Mouse (Mus musculus): Measurements from ENCODE around the gene Serpine1. TPM values are rescaled to one million over a fixed set of nuclear protein-coding genes. Genes with fewer than 3 reads are reported as not detected.
A peak's percentile ranks its signal among the peaks of the same experiment; 100 is the strongest.

The Serpine1 gene
- polyA plus RNA-seq, 1 experiment from 2014 or later = 0.07 TPM

DNA sequence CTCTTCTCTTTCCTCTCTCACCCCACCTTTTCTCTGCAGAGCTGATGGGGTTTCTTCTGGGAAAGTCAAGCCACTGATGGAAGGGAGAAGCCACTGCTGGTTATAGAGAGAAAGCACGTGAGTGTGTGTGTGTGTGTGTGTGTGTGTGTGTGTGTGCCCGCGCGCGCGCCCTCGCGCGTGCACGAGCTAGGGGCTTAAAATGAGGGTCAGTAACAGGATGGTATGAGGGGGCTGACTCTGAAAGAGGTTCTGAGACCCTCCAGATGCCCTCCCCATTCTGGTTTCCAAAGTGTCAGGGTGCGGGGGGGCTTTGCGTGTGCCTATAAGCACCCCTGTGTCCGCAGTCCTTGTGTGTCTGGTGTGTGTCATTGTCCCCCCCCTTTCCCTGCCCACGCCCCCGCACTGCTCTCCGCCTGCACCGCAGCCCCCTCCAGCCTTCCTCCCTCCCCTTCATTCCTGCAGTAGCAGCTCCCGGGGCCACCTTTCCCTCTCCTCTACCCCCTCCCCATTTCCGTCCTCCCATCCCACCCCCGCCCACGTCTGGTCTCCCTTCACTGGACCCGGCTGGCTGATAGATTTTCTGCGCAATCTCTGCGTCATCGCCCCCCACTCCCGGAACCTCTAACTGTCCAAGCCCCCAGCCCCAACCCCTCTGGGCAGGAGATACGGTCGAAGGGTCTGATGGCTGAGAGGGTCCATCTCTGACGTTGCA, 43.4 kb downstream of the Serpine1 start:
- WGBS = 7% methylated on average over 29 of the region's 29 CpGs
- peak overlapping the region; percentile 62 for H3K4me3 ChIP-seq
- H3K9me3 ChIP-seq (replicated peaks) = no peaks in the 10 kb centered on the region
- peaks cover 100% of the 10 kb centered on the region for H3K27me3 ChIP-seq (ENCODE audit: low read depth, poor library complexity, severe bottlenecking)
- H3K27ac ChIP-seq (replicated peaks) = no peak overlapping the region
- DNase-seq (ENCODE audit: low spot score) = no peak
- H3K36me3 ChIP-seq = no peaks in the 10 kb centered on the region
- H3K4me1 ChIP-seq = peaks cover 55% of the 10 kb centered on the region

DNA sequence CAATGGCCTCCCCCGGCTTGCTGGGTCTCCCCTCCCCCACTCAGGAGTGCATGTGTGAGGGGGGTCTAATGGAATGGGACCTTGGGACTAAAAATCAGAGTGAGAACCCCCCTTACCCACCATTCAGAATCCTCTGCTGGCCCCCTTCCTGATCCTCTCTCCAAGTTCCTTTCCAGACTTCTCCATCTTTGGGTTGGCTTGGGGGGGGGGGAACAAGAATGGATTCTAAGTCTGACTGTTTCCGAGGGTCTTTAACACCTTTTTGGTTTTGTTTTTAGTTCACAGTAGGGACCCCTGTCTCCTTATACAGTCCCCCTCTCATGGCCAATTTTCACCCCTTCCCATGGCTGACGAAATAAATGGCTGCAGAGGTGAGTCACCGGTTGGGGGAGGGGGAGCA, 46.0 kb downstream of the Serpine1 start, which contains the start of gene Vgf:
Vgf (plus strand) TSS at position 301 of the 400 bp plus-strand sequence.
- peaks cover 74% of the 10 kb centered on the region for H3K27me3 ChIP-seq (ENCODE audit: low read depth, poor library complexity, severe bottlenecking)
- no peak for DNase-seq (ENCODE audit: low spot score)

DNA sequence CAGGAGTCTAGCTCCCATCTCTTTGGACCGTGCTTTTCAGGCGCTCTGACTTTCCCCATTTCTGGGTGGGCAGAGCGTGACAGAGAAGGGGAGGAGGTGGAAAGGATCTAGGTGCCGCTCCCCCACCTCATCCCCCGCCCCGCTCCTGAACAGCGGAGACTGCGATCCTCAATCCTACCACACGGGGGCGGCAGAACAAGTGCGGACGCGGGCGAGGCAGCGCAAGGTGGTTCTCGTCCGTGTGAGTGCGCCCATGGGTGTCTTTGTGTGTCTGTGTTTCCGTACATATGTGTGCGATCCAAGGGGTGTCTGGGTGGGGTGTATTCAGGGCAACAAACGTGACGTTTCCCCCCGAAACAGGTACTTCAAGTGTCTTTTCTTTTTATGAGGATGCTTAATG, 46.9 kb downstream of the Serpine1 start:
- WGBS = 0% methylated on average over 23 of the region's 23 CpGs
- H3K27me3 ChIP-seq (ENCODE audit: low read depth, poor library complexity, severe bottlenecking) = peaks cover 64% of the 10 kb centered on the region

More for the DNA sequence above, 46.0 kb downstream of the Serpine1 start, which contains the start of gene Vgf:
- Histone ChIP-seq H3K9me3 (replicated peaks) (no peaks in the 10 kb centered on the region), H3K36me3 (no peaks in the 10 kb centered on the region), H3K27ac (replicated peaks) (no peak within 1 kb of the TSS), H3K4me1 (peaks cover 33% of the 10 kb centered on the region), H3K4me3 (peak within 1 kb of the TSS; percentile 26; the same call in 1 of the 2 replicates)
- WGBS = 33% methylated on average over 4 of the region's 4 CpGs

DNA sequence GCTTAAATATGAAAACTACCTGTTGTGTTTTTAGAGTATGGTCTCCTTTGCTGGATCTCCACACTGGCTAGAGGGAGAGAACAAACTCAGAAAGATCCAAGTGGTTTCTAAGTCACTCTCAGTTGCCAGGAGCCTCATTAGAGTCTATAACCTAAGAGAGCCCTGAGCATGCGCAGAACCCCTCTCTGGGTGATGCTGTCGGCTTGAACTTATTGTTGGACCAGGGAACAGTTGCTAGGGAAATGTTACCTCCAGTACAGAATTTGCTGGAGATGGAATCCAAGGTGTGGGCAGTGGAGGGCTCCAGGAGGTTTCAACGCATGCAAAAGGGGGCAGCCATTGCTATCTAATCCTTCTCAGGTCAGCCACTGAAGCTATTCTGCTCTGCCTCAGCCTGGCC, 47.8 kb downstream of the Serpine1 start:
- Histone ChIP-seq H3K4me1 (peaks cover 18% of the 10 kb centered on the region), H3K27ac (replicated peaks) (no peak overlapping the region), H3K36me3 (no peaks in the 10 kb centered on the region), H3K4me3 (no peak overlapping the region), H3K9me3 (replicated peaks) (no peaks in the 10 kb centered on the region), H3K27me3 (ENCODE audit: low read depth, poor library complexity, severe bottlenecking) (peaks cover 56% of the 10 kb centered on the region)
- DNase-seq (ENCODE audit: low spot score) = no peak
- WGBS = 50% methylated on average over 3 of the region's 3 CpGs

More for the DNA sequence above, 46.9 kb downstream of the Serpine1 start:
- Histone ChIP-seq H3K4me3 (peak overlapping the region; percentile 26; the same call in 1 of the 2 replicates), H3K36me3 (no peaks in the 10 kb centered on the region), H3K4me1 (peaks cover 23% of the 10 kb centered on the region), H3K9me3 (replicated peaks) (no peaks in the 10 kb centered on the region), H3K27ac (replicated peaks) (no peak overlapping the region)
- peak; percentile 82 for DNase-seq (ENCODE audit: low spot score)

DNA sequence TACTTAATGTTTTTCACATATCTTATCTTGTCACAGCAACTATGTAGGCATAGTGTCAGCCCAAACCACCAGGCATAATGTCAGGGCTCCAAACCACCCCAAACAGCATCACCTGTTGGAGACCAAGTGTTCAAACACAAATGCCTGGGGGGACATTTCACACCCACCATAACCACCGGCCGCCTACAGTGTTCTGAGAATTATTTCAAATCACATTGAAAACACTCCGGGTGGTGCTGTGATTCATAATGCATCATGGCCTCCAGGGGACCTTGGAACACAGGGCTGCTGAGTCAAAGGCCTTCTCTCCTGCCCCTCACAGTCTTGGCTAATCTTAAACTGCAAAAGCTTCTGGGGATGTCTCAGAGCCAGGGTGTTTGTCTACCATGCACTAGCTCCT, 56.2 kb downstream of the Serpine1 start:
- H3K27me3 ChIP-seq (ENCODE audit: low read depth, poor library complexity, severe bottlenecking) = no peaks in the 10 kb centered on the region
- no peaks in the 10 kb centered on the region for H3K9me3 ChIP-seq (replicated peaks)
- no peaks in the 10 kb centered on the region for H3K36me3 ChIP-seq
- no peak overlapping the region for H3K27ac ChIP-seq (replicated peaks)
- WGBS = 94% methylated on average over 3 of the region's 3 CpGs
- no peak overlapping the region for H3K4me3 ChIP-seq
- no peak for DNase-seq (ENCODE audit: low spot score)
- no peaks in the 10 kb centered on the region for H3K4me1 ChIP-seq

DNA sequence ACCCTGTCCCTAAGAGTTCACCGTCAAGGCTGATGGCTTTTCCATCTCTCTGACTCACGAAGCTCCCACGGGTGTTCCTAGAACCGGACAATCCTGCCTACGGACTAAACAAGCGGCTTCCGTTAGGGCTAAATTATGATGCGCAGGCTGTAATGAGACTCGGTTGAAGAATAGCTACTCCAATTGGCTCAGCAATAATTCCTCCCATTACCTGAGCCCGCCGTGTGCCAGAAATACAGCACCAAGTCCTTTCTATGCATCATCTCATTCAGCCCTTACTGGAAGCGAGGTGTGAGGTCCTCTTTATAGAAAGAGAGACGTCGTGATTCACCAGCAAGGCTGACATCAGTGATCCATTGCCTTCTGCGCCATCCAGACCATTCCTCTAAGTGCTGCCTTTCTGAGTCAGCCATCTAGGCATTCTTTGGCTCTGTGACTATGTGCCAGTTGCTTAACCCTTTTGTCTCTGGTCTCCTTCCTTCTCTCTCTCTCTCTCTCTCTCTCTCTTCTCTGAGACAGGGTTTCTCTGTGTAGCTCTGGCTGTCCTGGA, 59.6 kb downstream of the Serpine1 start:
- H3K9me3 ChIP-seq (replicated peaks) = no peaks in the 10 kb centered on the region
- 84% methylated on average over 15 of the region's 15 CpGs for WGBS
- no peaks in the 10 kb centered on the region for H3K36me3 ChIP-seq
- H3K4me1 ChIP-seq = no peaks in the 10 kb centered on the region
- H3K4me3 ChIP-seq = no peak overlapping the region
- no peaks in the 10 kb centered on the region for H3K27me3 ChIP-seq (ENCODE audit: low read depth, poor library complexity, severe bottlenecking)
- no peak overlapping the region for H3K27ac ChIP-seq (replicated peaks)
- DNase-seq (ENCODE audit: low spot score) = no peak

Other genes with a start within 250 kb of the Serpine1 start
- 38.0 and 44.3 TPM in 2 replicates for gene Col26a1, start 189.1 kb downstream of the Serpine1 start, polyA plus RNA-seq (2016; fragmentation: Nextera tagmentation; extraction: Ambion mirVana)
- 104 and 114 TPM in 2 replicates for gene Ift22, start 164.1 kb downstream of the Serpine1 start, polyA plus RNA-seq (2016; fragmentation: Nextera tagmentation; extraction: Ambion mirVana)
- gene Fis1, start 119.0 kb downstream of the Serpine1 start, polyA plus RNA-seq (2016; fragmentation: Nextera tagmentation; extraction: Ambion mirVana) = 271 and 306 TPM in 2 replicates
- 0.15 and 0.55 TPM in 2 replicates for gene Cldn15, start 105.7 kb downstream of the Serpine1 start, polyA plus RNA-seq (2016; fragmentation: Nextera tagmentation; extraction: Ambion mirVana)
- gene Plod3, start 85.2 kb downstream of the Serpine1 start, polyA plus RNA-seq (2016; fragmentation: Nextera tagmentation; extraction: Ambion mirVana) = 40.8 and 43.2 TPM in 2 replicates
- gene Znhit1, start 84.2 kb downstream of the Serpine1 start, polyA plus RNA-seq (2016; fragmentation: Nextera tagmentation; extraction: Ambion mirVana) = 102 and 105 TPM in 2 replicates
- 0.35 and 0.39 TPM in 2 replicates for gene Vgf, start 45.9 kb downstream of the Serpine1 start, polyA plus RNA-seq (2016; fragmentation: Nextera tagmentation; extraction: Ambion mirVana)
- 209 and 228 TPM in 2 replicates for gene Ap1s1, start 26.1 kb downstream of the Serpine1 start, polyA plus RNA-seq (2016; fragmentation: Nextera tagmentation; extraction: Ambion mirVana)
- gene Trim56, start 43.9 kb upstream of the Serpine1 start, polyA plus RNA-seq (2016; fragmentation: Nextera tagmentation; extraction: Ambion mirVana) = 3.9 and 5.4 TPM in 2 replicates
- gene Muc3, start 77.1 kb upstream of the Serpine1 start, polyA plus RNA-seq (2016; fragmentation: Nextera tagmentation; extraction: Ambion mirVana) = not detected in 2 replicates
- 0.14 TPM in 1 of 2 replicates, not detected in the other for gene Muc3a, start 140.1 kb upstream of the Serpine1 start, polyA plus RNA-seq (2016; fragmentation: Nextera tagmentation; extraction: Ambion mirVana)
- gene Ache, start 215.3 kb upstream of the Serpine1 start, polyA plus RNA-seq (2016; fragmentation: Nextera tagmentation; extraction: Ambion mirVana) = 3.4 and 4.8 TPM in 2 replicates
- 9.6 and 11.0 TPM in 2 replicates for gene Ufsp1, start 222.4 kb upstream of the Serpine1 start, polyA plus RNA-seq (2016; fragmentation: Nextera tagmentation; extraction: Ambion mirVana)
- 190 and 192 TPM in 2 replicates for gene Srrt, start 235.4 kb upstream of the Serpine1 start, polyA plus RNA-seq (2016; fragmentation: Nextera tagmentation; extraction: Ambion mirVana)
- gene Trip6, start 242.1 kb upstream of the Serpine1 start, polyA plus RNA-seq (2016; fragmentation: Nextera tagmentation; extraction: Ambion mirVana) = 61.0 and 61.1 TPM in 2 replicates